Mouse (Mus musculus): ENCODE results near the gene Eif3l.

- TF ChIP-seq CTCF (IDR thresholded peaks at IDR 0.05; ENCODE audit: insufficient read depth, low read length) (no peak), POLR2A (IDR thresholded peaks at IDR 0.05; ENCODE audit: borderline replicate concordance, extremely low read depth, low read depth, low read length) (no peak)
These were observed 30.1 kb upstream of the Eif3l start for GRCm38 (mm10) chr15:79044837-79045236.

Data from lung, adult 2 months (tissue).